Mouse (Mus musculus) kidney, adult 2 months (tissue): ENCODE results near the gene Snta1.

Experiments
- CTCF ChIP-seq: fragments of 200-500 bp; conservative IDR thresholded peaks from 2 replicates; pipeline ENCODE4 v1.5.1; 2011; ENCODE audit warnings: low read depth, mild to moderate bottlenecking, control low read depth, low read length, moderate library complexity, mixed read lengths; ENCODE audit not compliant: insufficient read depth, insufficient read length
- POLR2A ChIP-seq: fragments of 200-500 bp; IDR thresholded peaks from one replicate; pipeline ENCODE4 v1.6.1; 2011; ENCODE audit warnings: low read depth, low read length, control low read depth

DNA sequence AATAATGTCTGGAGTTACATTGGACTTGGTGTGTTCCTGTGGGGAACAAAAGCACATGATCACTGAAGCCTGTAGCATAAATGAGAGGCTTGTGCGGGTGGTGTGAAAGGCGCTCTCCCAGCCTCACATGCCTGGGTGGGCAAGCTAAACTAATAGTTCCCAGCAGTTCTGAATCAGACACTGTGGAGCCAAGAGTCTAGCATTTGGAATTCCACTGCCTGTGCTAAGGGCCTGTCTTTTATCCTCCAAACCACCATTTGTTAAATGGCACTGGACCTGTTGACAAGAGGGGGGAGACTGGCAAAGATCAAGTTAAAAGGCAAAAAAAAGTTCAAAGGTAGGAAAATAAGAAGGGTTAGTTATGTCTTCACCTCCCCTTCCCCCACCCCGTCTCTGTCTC, 46.7 kb upstream of the Snta1 start:
- TF ChIP-seq POLR2A: no peak
- TF ChIP-seq CTCF: no peak
